Mouse (Mus musculus): ENCODE results near the gene Gskip.

DNA sequence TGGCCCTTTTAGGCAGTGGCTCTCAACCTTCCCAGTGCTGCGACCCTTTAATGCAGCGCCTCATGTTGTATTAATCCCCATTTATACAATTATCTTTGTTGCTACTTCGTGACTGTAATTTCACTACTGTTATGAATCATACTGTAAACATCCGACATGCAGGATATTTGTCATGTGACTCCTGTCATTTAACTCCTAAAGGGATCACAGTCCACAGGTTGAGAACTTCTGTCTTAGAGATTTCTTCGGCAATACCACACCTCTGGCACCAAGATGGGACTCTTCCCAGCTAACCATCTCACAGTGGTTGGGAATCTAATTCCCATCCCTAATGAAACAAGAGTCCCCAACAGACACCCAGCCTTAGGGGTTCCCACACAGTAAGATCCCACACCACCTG lies 63.5 kb downstream of the Gskip start:
- TF ChIP-seq CTCF (IDR thresholded peaks at IDR 0.05; ENCODE audit: insufficient read depth, low read depth, low read length) = no peak
- no peak for TF ChIP-seq POLR2A (IDR thresholded peaks at IDR 0.05; ENCODE audit: insufficient read depth, low read depth, low read length)
